ENCODE assay signal across 31 mouse cellular contexts in genomic region chr10:35013430-35013829, GRCm38 (mm10).
"Had no signal": no experiment of that assay in that cellular context is flagged by ENCODE, and none has a peak within 500 bp of the region (broad histone marks: within the 10 kb centered on the region; RNA-seq: fewer than 3 reads in every experiment).

No protein-coding gene starts in this region.

- H3K4me2 ChIP-seq: limb, embryonic 12.5 days; limb, embryonic 13.5 days; limb, embryonic 15.5 days; liver, embryonic 11.5 days; liver, embryonic 12.5 days; liver, embryonic 13.5 days; liver, embryonic 15.5 days; lung, embryonic 14.5 days; lung, embryonic 15.5 days; midbrain, embryonic 11.5 days; midbrain, embryonic 12.5 days; midbrain, embryonic 13.5 days; midbrain, embryonic 15.5 days; neural tube, embryonic 12.5 days had no signal

- H3K27me3 ChIP-seq: limb, embryonic 12.5 days; limb, embryonic 13.5 days; limb, embryonic 15.5 days; liver, embryonic 12.5 days; liver, embryonic 13.5 days; liver, embryonic 15.5 days; lung, embryonic 15.5 days; megakaryocyte, embryonic 14.5 days; midbrain, embryonic 12.5 days; midbrain, embryonic 13.5 days; midbrain, embryonic 15.5 days; neural tube, embryonic 12.5 days had no signal

- H3K4me1 ChIP-seq: limb, embryonic 10.5 days; limb, embryonic 12.5 days; limb, embryonic 13.5 days; limb, embryonic 15.5 days; liver, embryonic 12.5 days; liver, embryonic 13.5 days; liver, embryonic 15.5 days; lung, embryonic 15.5 days; megakaryocyte, embryonic 14.5 days; midbrain, embryonic 10.5 days; midbrain, embryonic 12.5 days; midbrain, embryonic 13.5 days; midbrain, embryonic 15.5 days; neural tube, embryonic 12.5 days had no signal

- H3K9ac ChIP-seq: limb, embryonic 12.5 days; limb, embryonic 13.5 days; limb, embryonic 15.5 days; liver, embryonic 12.5 days; liver, embryonic 13.5 days; liver, embryonic 14.5 days; liver, embryonic 15.5 days; liver, postnatal 0 days; lung, embryonic 14.5 days; lung, embryonic 15.5 days; midbrain, embryonic 12.5 days; midbrain, embryonic 13.5 days; midbrain, embryonic 15.5 days; neural tube, embryonic 12.5 days had no signal

- H3K4me3 ChIP-seq: limb, embryonic 10.5 days; limb, embryonic 12.5 days; limb, embryonic 13.5 days; limb, embryonic 15.5 days; liver, embryonic 12.5 days; liver, embryonic 13.5 days; liver, embryonic 15.5 days; lung, embryonic 15.5 days; megakaryocyte, embryonic 14.5 days; midbrain, embryonic 10.5 days; midbrain, embryonic 12.5 days; midbrain, embryonic 13.5 days; midbrain, embryonic 15.5 days; myocyte; neural tube, embryonic 12.5 days had no signal

- H3K9me3 ChIP-seq: limb, embryonic 10.5 days; limb, embryonic 12.5 days; limb, embryonic 13.5 days; limb, embryonic 15.5 days; liver, embryonic 12.5 days; liver, embryonic 13.5 days; liver, embryonic 15.5 days; lung, embryonic 15.5 days; midbrain, embryonic 10.5 days; midbrain, embryonic 12.5 days; midbrain, embryonic 13.5 days; midbrain, embryonic 15.5 days; neural tube, embryonic 12.5 days had no signal

- DNase-seq: left cerebral cortex, postnatal 4 days; liver; liver, embryonic 13.5 days; liver, postnatal 0 days; lung, adult 18-20 months; lung, adult 2 months; lung, embryonic 14.5 days; lung, postnatal 10 days; lung, postnatal 14 days; lung, postnatal 36 days; lung, postnatal 4 days had no signal

- H3K36me3 ChIP-seq: limb, embryonic 10.5 days; limb, embryonic 12.5 days; limb, embryonic 13.5 days; limb, embryonic 15.5 days; liver, embryonic 12.5 days; liver, embryonic 13.5 days; liver, embryonic 15.5 days; lung, embryonic 15.5 days; midbrain, embryonic 10.5 days; midbrain, embryonic 12.5 days; midbrain, embryonic 13.5 days; midbrain, embryonic 15.5 days; neural tube, embryonic 12.5 days had no signal

- ATAC-seq: liver, embryonic 12.5 days; liver, postnatal 0 days; lung, postnatal 0 days; midbrain, embryonic 13.5 days; midbrain, embryonic 15.5 days; midbrain, embryonic 16.5 days had no signal

- H3K27ac ChIP-seq: limb, embryonic 10.5 days; limb, embryonic 12.5 days; limb, embryonic 13.5 days; limb, embryonic 15.5 days; liver, embryonic 12.5 days; liver, embryonic 13.5 days; liver, embryonic 14.5 days; liver, embryonic 15.5 days; lung, embryonic 15.5 days; macrophage; midbrain, embryonic 10.5 days; midbrain, embryonic 12.5 days; midbrain, embryonic 13.5 days; midbrain, embryonic 15.5 days; neural tube, embryonic 12.5 days had no signal
